Mouse (Mus musculus): ENCODE measurements around the gene H2al3.

H2al3 gene

GRCm38 (mm10) chrX:9849403-9849802, at the start of gene H2al3:
H2al3 (plus strand) TSS chrX:9849703.
- DNase-seq (ENCODE audit: low spot score): no peak

- DNase-seq (ENCODE audit: low spot score): no peak
These were observed 39.4 kb upstream of the H2al3 start for GRCm38 (mm10) chrX:9810101-9810500.

GRCm38 (mm10) chrX:9812469-9812868, 37.0 kb upstream of the H2al3 start:
- DNase-seq (ENCODE audit: low spot score): no peak

- DNase-seq (ENCODE audit: low spot score): no peak
These were observed 14.7 kb upstream of the H2al3 start for GRCm38 (mm10) chrX:9834779-9835178.

- no peak for DNase-seq (ENCODE audit: low spot score)
These were observed 2.9 kb upstream of the H2al3 start, which contains the start of gene Hypm for GRCm38 (mm10) chrX:9846628-9847027. Hypm (plus strand) TSS chrX:9846928.

- no peak for DNase-seq (ENCODE audit: low spot score)
These were observed 12.4 kb downstream of the H2al3 start for GRCm38 (mm10) chrX:9861859-9862258.

- DNase-seq (ENCODE audit: low spot score): no peak
These were observed 26.0 kb downstream of the H2al3 start for GRCm38 (mm10) chrX:9875519-9875918.

GRCm38 (mm10) chrX:9885322-9885721, 35.8 kb downstream of the H2al3 start, which contains the start of gene Sytl5:
Sytl5 (plus strand) TSS chrX:9885622.
- no peak for DNase-seq (ENCODE audit: low spot score)
